Comparison of ENCODE assay signal across 15 mouse cellular contexts in genomic region chr15:61514324-61514723, GRCm38 (mm10).
A peak's percentile ranks its signal among the peaks of the same experiment; 100 is the strongest.
DNase-seq lines count a peak whose midpoint lies in the region; ATAC-seq lines count a peak whose summit lies in the region.
"Had no signal": no experiment of that assay in that cellular context is flagged by ENCODE, and none has a peak within 500 bp of the region (broad histone marks: within the 10 kb centered on the region; RNA-seq: fewer than 3 reads in every experiment).

No protein-coding gene starts in this region.

- DNase-seq in liver: peak; percentile 21
- no peak for DNase-seq in liver, embryonic 11.5 days (ENCODE audit: low spot score)
- peak; percentile 30 to 73 for DNase-seq in frontal cortex, adult 2 months (ENCODE audit: extremely low spot score in 1 of 2, low spot score in 1 of 2)
- DNase-seq in left cerebral cortex, adult 18-20 months (ENCODE audit: low spot score in 2 of 2): peak; percentile 11 to 30
- peak; percentile 30 to 38 for DNase-seq in right cerebral cortex, postnatal 36 days (ENCODE audit: low spot score in 2 of 2)
- no peak for DNase-seq in gastrocnemius, postnatal 14 days
- no peak for DNase-seq in cerebellum, adult 18-20 months
- DNase-seq: cerebellum, adult 2 months; gastrocnemius, postnatal 10 days; kidney, adult 2 months; thymus, adult 18-20 months had no signal

- no peaks in the 10 kb centered on the region for H3K36me3 ChIP-seq in liver, embryonic 11.5 days (ENCODE audit: control insufficient read depth, insufficient read depth, low read length)
- H3K36me3 ChIP-seq: heart, embryonic 12.5 days; neural tube, embryonic 13.5 days had no signal

- 61% methylated on average over 1 of the region's 1 CpGs for WGBS in liver, embryonic 11.5 days

- H3K4me1 ChIP-seq in liver, embryonic 11.5 days (replicated peaks; ENCODE audit: control insufficient read depth, insufficient read depth, low read length): no peaks in the 10 kb centered on the region
- H3K4me1 ChIP-seq: heart, embryonic 12.5 days; neural tube, embryonic 13.5 days had no signal

- no peak overlapping the region for H3K4me3 ChIP-seq in liver, embryonic 11.5 days (ENCODE audit: low read depth, low read length)
- H3K4me3 ChIP-seq: heart, embryonic 12.5 days; neural tube, embryonic 13.5 days had no signal

- H3K27ac ChIP-seq in liver, embryonic 11.5 days (ENCODE audit: low read depth, low read length): no peak overlapping the region
- H3K27ac ChIP-seq: liver, embryonic 14.5 days; neural tube, embryonic 13.5 days had no signal

- H3K4me2 ChIP-seq in liver, embryonic 11.5 days: no peak overlapping the region
- H3K4me2 ChIP-seq: heart, embryonic 12.5 days; neural tube, embryonic 13.5 days had no signal

- H3K9ac ChIP-seq in liver, embryonic 11.5 days (ENCODE audit: low read depth, low read length): no peak overlapping the region
- H3K9ac ChIP-seq: heart, embryonic 12.5 days; liver, embryonic 14.5 days; neural tube, embryonic 13.5 days had no signal

- no peaks in the 10 kb centered on the region for H3K27me3 ChIP-seq in liver, embryonic 11.5 days (replicated peaks; ENCODE audit: control insufficient read depth, insufficient read depth, low read length)
- H3K27me3 ChIP-seq: CH12.LX; heart, embryonic 12.5 days; neural tube, embryonic 13.5 days had no signal

- ATAC-seq in liver, embryonic 11.5 days (replicated peaks; ENCODE audit: low FRiP score): no peak

- intact Hi-C loops in gastrocnemius, postnatal 14 days (cut with DNase I; ENCODE audit: low total_unique reads): no loop called here

- H3K9me3 ChIP-seq in liver, embryonic 11.5 days (ENCODE audit: control insufficient read depth, low read length): no peaks in the 10 kb centered on the region
- H3K9me3 ChIP-seq: heart, embryonic 12.5 days; neural tube, embryonic 13.5 days had no signal

Comparison
In these comparisons a context has a peak if more than half of its experiments do, and no peak if none do; other contexts are left out.
1. DNase-seq: peak in liver (single experiment), frontal cortex, adult 2 months (2 of 2), left cerebral cortex, adult 18-20 months (2 of 2) and right cerebral cortex, postnatal 36 days (2 of 2); none in liver, embryonic 11.5 days (single experiment), gastrocnemius, postnatal 14 days (single experiment) and cerebellum, adult 18-20 months (0 of 2).